Mouse (Mus musculus) embryonic facial prominence, embryonic 13.5 days (tissue): ENCODE data around the gene B4gat1. TPM values are rescaled to one million over a fixed set of nuclear protein-coding genes. Genes with fewer than 3 reads are reported as not detected.

Source experiments
- polyA plus RNA-seq: library from polyadenylated mRNA; unstranded; fragments of >200 nt; fragmentation: Nextera tagmentation; extraction: Ambion mirVana; gene quantifications from 2 replicates; pipeline ENCODE4 v1.2.1, GENCODE M21; 2015

B4gat1 gene
- polyA plus RNA-seq, 1 experiment from 2014 or later: 49.5 TPM

Other genes starting within 250 kb of the B4gat1 start
- 82.5 and 98.2 TPM in 2 replicates for gene Rbm4, start 244.9 kb upstream of the B4gat1 start, polyA plus RNA-seq
- gene Gm21992, start 227.2 kb upstream of the B4gat1 start, polyA plus RNA-seq: 42.5 and 51.4 TPM in 2 replicates
- gene Rbm14, start 227.2 kb upstream of the B4gat1 start, polyA plus RNA-seq: 84.7 and 87.6 TPM in 2 replicates
- 60.9 and 64.3 TPM in 2 replicates for gene Ccs, start 199.5 kb upstream of the B4gat1 start, polyA plus RNA-seq
- 0.06 and 0.26 TPM in 2 replicates for gene Ccdc87, start 199.5 kb upstream of the B4gat1 start, polyA plus RNA-seq
- 40.4 and 45.8 TPM in 2 replicates for gene Ctsf, start 183.7 kb upstream of the B4gat1 start, polyA plus RNA-seq
- gene Actn3, start 160.9 kb upstream of the B4gat1 start, polyA plus RNA-seq: 5.1 and 6.3 TPM in 2 replicates
- gene Zdhhc24, start 160.2 kb upstream of the B4gat1 start, polyA plus RNA-seq: 10.4 and 11.1 TPM in 2 replicates
- gene Bbs1, start 132.2 kb upstream of the B4gat1 start, polyA plus RNA-seq: 4.1 and 5.6 TPM in 2 replicates
- gene Dpp3, start 110.5 kb upstream of the B4gat1 start, polyA plus RNA-seq: 110 and 121 TPM in 2 replicates
- 4.2 and 6.1 TPM in 2 replicates for gene Peli3, start 95.7 kb upstream of the B4gat1 start, polyA plus RNA-seq
- 117 and 118 TPM in 2 replicates for gene Mrpl11, start 76.7 kb upstream of the B4gat1 start, polyA plus RNA-seq
- not detected in 2 replicates for gene Npas4, start 48.5 kb upstream of the B4gat1 start, polyA plus RNA-seq
- 4.3 and 5.8 TPM in 2 replicates for gene Slc29a2, start 15.0 kb upstream of the B4gat1 start, polyA plus RNA-seq
- gene AC124502.3, start 65 bp downstream of the B4gat1 start, polyA plus RNA-seq: 2.3 and 3.5 TPM in 2 replicates
- 40.6 and 42.9 TPM in 2 replicates for gene Brms1, start 2.5 kb downstream of the B4gat1 start, polyA plus RNA-seq
- 0.99 and 1.5 TPM in 2 replicates for gene Rin1, start 11.7 kb downstream of the B4gat1 start, polyA plus RNA-seq
- gene Cd248, start 29.3 kb downstream of the B4gat1 start, polyA plus RNA-seq: 89.1 and 90.6 TPM in 2 replicates
- 2.6 and 4.6 TPM in 2 replicates for gene Tmem151a, start 46.7 kb downstream of the B4gat1 start, polyA plus RNA-seq
- 72.4 and 87.2 TPM in 2 replicates for gene Yif1a, start 49.7 kb downstream of the B4gat1 start, polyA plus RNA-seq
- 50.6 and 60.1 TPM in 2 replicates for gene Cnih2, start 59.7 kb downstream of the B4gat1 start, polyA plus RNA-seq
- gene Rab1b, start 68.2 kb downstream of the B4gat1 start, polyA plus RNA-seq: 234 and 262 TPM in 2 replicates
- gene Klc2, start 79.7 kb downstream of the B4gat1 start, polyA plus RNA-seq: 20.7 and 30.4 TPM in 2 replicates
- 28.7 and 29.8 TPM in 2 replicates for gene Pacs1, start 234.3 kb downstream of the B4gat1 start, polyA plus RNA-seq